21 mouse cellular contexts compared by ENCODE assay signal in the genomic region with DNA sequence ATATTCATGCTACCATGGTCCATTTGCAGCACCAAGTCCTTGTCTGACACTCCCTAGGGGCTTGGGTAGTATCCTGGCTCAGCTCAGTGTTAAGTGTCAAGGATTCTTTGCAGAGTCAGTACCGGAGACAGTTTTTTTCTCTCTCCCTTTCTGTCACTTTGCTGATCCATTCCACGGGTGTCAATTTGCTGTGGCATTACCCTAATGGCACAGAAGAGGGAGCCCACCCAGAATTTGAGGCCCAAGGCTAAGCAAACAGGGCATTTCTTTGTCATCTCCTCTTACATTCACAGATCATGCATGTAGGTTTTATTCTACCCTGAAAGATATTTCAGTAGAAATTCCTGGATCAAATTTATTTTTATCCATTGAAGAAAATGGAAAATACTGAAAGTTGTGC.
A peak's percentile ranks its signal among the peaks of the same experiment; 100 is the strongest.
DNase-seq lines count a peak whose midpoint lies in the region; ATAC-seq and TF ChIP-seq lines count a peak whose summit lies in the region.
"Had no signal": no experiment of that assay in that cellular context is flagged by ENCODE, and none has a peak within 500 bp of the region (broad histone marks: within the 10 kb centered on the region; RNA-seq: fewer than 3 reads in every experiment).

No protein-coding gene starts in this region.

- no peak overlapping the region for H3K4me2 ChIP-seq in hindbrain, postnatal 0 days (ENCODE audit: low read depth, low read length)
- H3K4me2 ChIP-seq in hindbrain, embryonic 16.5 days (ENCODE audit: low read length): no peak overlapping the region
- no peak overlapping the region for H3K4me2 ChIP-seq in lung, postnatal 0 days (replicated peaks; ENCODE audit: low read depth, low read length)
- H3K4me2 ChIP-seq: liver, embryonic 11.5 days; neural tube, embryonic 13.5 days had no signal

- TF ChIP-seq EP300 in lung, postnatal 0 days (IDR thresholded peaks at IDR 0.05): no peak

- H3K9ac ChIP-seq in hindbrain, postnatal 0 days (replicated peaks; ENCODE audit: low read length): no peak overlapping the region
- H3K9ac ChIP-seq in hindbrain, embryonic 16.5 days (ENCODE audit: low read depth, low read length): no peak overlapping the region
- H3K9ac ChIP-seq in lung, postnatal 0 days (replicated peaks; ENCODE audit: low read depth): no peak overlapping the region
- H3K9ac ChIP-seq: neural tube, embryonic 13.5 days had no signal

- peak; percentile 9 for DNase-seq in embryo, embryonic 10.5 days (ENCODE audit: low spot score)
- DNase-seq in embryo, embryonic 9.5 days (ENCODE audit: extremely low spot score): no peak
- peak; percentile 29 for DNase-seq in hindbrain, postnatal 0 days (ENCODE audit: low spot score)
- no peak for DNase-seq in lung, postnatal 0 days (ENCODE audit: low spot score)
- DNase-seq in lung, postnatal 36 days: no peak
- peak; percentile 8 for DNase-seq in retina, embryonic 14.5 days (ENCODE audit: low spot score)
- no peak for DNase-seq in Muller cell, postnatal 12 days (ENCODE audit: inconsistent ontology term)
- DNase-seq: adrenal gland, adult 8-10 months; cerebellum, adult 11-12 months; gastrocnemius, postnatal 10 days; kidney, adult 11 months; kidney, postnatal 25 days; layer of hippocampus, postnatal 36 days; lung, adult 2 months; thymus, postnatal 4 days had no signal

- no peak for ATAC-seq in hindbrain, postnatal 0 days
- no peak for ATAC-seq in hindbrain, embryonic 16.5 days
- ATAC-seq in lung, postnatal 0 days: no peak

- TF ChIP-seq CTCF in hindbrain, postnatal 0 days (IDR thresholded peaks at IDR 0.05; ENCODE audit: low read depth): peak; percentile 51
- peak; percentile 25; the same call in 1 of the 2 replicates for TF ChIP-seq CTCF in lung, postnatal 0 days (IDR thresholded peaks at IDR 0.05)

- no peaks in the 10 kb centered on the region for H3K27me3 ChIP-seq in hindbrain, postnatal 0 days (ENCODE audit: insufficient read depth, low read length)
- H3K27me3 ChIP-seq in hindbrain, embryonic 16.5 days (replicated peaks; ENCODE audit: control insufficient read depth, insufficient read depth, low read length): no peaks in the 10 kb centered on the region
- no peaks in the 10 kb centered on the region for H3K27me3 ChIP-seq in lung, postnatal 0 days (replicated peaks; ENCODE audit: insufficient read depth, low read length)
- H3K27me3 ChIP-seq: CH12.LX; neural tube, embryonic 13.5 days had no signal

- H3K4me1 ChIP-seq in hindbrain, postnatal 0 days (ENCODE audit: insufficient read depth, low read length): no peaks in the 10 kb centered on the region
- no peaks in the 10 kb centered on the region for H3K4me1 ChIP-seq in hindbrain, embryonic 16.5 days (ENCODE audit: control insufficient read depth, insufficient read depth, low read depth, low read length)
- no peaks in the 10 kb centered on the region for H3K4me1 ChIP-seq in lung, postnatal 0 days (ENCODE audit: insufficient read depth, low read depth, low read length)
- H3K4me1 ChIP-seq: limb, embryonic 10.5 days; neural tube, embryonic 13.5 days had no signal

- no peak overlapping the region for H3K27ac ChIP-seq in hindbrain, postnatal 0 days
- H3K27ac ChIP-seq in hindbrain, embryonic 16.5 days (ENCODE audit: low read depth, low read length): no peak overlapping the region
- no peak overlapping the region for H3K27ac ChIP-seq in lung, postnatal 0 days (ENCODE audit: low read length)
- H3K27ac ChIP-seq: limb, embryonic 10.5 days; neural tube, embryonic 13.5 days had no signal

- H3K36me3 ChIP-seq in hindbrain, postnatal 0 days (ENCODE audit: insufficient read depth, low read length): no peaks in the 10 kb centered on the region
- H3K36me3 ChIP-seq in hindbrain, embryonic 16.5 days (ENCODE audit: control insufficient read depth, insufficient read depth, low read length): no peaks in the 10 kb centered on the region
- H3K36me3 ChIP-seq in lung, postnatal 0 days (ENCODE audit: insufficient read depth, low read length): no peaks in the 10 kb centered on the region
- H3K36me3 ChIP-seq: limb, embryonic 10.5 days; neural tube, embryonic 13.5 days had no signal

- H3K4me3 ChIP-seq in hindbrain, postnatal 0 days (ENCODE audit: low read length): no peak overlapping the region
- no peak overlapping the region for H3K4me3 ChIP-seq in hindbrain, embryonic 16.5 days (ENCODE audit: low read length)
- no peak overlapping the region for H3K4me3 ChIP-seq in lung, postnatal 0 days (ENCODE audit: low read depth, low read length)
- H3K4me3 ChIP-seq: erythroblast, embryonic 14.5 days; limb, embryonic 10.5 days; neural tube, embryonic 13.5 days had no signal

- no peaks in the 10 kb centered on the region for H3K9me3 ChIP-seq in hindbrain, postnatal 0 days (ENCODE audit: low read length)
- no peaks in the 10 kb centered on the region for H3K9me3 ChIP-seq in hindbrain, embryonic 16.5 days (ENCODE audit: control insufficient read depth, low read length)
- no peaks in the 10 kb centered on the region for H3K9me3 ChIP-seq in lung, postnatal 0 days (ENCODE audit: low read length)
- H3K9me3 ChIP-seq: limb, embryonic 10.5 days; neural tube, embryonic 13.5 days had no signal

- WGBS in hindbrain, postnatal 0 days: 47% methylated on average over 2 of the region's 2 CpGs
- WGBS in hindbrain, embryonic 16.5 days: 49% methylated on average over 2 of the region's 2 CpGs
- WGBS in lung, postnatal 0 days: 16% methylated on average over 2 of the region's 2 CpGs

Comparison
In these comparisons a context has a peak if more than half of its experiments do, and no peak if none do; other contexts are left out.
1. DNase-seq: peak in embryo, embryonic 10.5 days (single experiment), hindbrain, postnatal 0 days (single experiment) and retina, embryonic 14.5 days (single experiment); none in embryo, embryonic 9.5 days (single experiment), lung, postnatal 0 days (single experiment), lung, postnatal 36 days (single experiment) and Muller cell, postnatal 12 days (single experiment).